Mouse (Mus musculus): ENCODE data around the gene Gstt1.
"Not testable (repeated sequence)": the region's sequence is repeated elsewhere in the genome, so short reads cannot be mapped to it uniquely, and the experiment has no call there.

The Gstt1 gene

GRCm38 (mm10) chr10:75798176-75798696 lies at the start of gene Gstt1:
Gene Gstt1 (minus strand): TSS chr10:75798584.
- no peak for DNase-seq (ENCODE audit: low read depth, low spot score)

DNA sequence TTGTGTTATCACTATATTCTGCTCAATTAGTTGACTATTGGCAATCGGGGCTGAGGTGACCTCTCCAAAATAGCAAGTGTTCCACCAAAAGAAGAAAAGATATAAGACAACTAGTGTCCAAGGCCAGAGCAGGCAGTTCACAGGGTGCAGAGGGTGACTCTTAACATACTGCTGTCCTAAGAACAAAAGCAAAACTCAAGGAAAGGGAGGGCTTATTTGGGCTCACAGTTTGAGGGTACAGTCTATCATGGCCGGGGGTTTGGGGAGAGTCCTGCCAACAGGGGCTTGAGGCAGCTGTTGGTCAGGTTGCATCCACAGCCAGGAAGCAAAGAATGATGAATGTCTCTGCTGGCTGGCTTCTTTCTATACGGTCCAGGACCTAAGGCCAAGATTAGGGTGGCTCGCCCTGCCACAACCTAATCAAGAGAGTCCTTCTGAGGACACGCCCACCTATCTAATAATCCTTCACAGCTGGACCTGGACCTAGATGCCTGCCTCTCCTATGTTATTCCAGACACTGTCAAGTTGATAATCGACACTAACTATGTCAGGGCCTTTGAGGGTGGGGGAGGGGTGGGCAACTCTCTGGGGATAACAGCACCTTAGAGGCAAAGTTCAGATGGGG lies 47.0 kb upstream of the Gstt1 start:
- DNase-seq (ENCODE audit: low read depth, low spot score) = no peak

- DNase-seq (ENCODE audit: low read depth, low spot score) = no peak
Measured at GRCm38 (mm10) chr10:75844800-75845199, 46.4 kb upstream of the Gstt1 start.

DNA sequence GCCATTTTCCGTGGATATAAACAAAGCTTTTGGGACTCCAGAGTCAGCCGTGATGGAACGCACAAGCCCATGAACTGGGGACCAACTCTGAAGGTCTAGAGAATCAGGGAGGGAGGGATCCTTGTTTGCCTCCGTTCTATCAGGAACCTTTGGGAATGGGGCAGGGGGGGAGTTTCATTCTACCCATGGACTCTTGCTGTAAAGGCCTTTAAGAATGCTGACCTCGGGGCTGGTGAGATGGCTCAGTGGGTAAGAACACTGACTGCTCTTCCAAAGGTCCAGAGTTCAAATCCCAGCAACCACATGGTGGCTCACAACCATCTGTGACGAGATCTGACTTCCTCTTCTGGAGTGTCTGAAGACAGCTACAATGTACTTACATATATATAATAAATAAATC lies 45.5 kb upstream of the Gstt1 start:
- not testable (repeated sequence) for DNase-seq (ENCODE audit: low read depth, low spot score)

DNA sequence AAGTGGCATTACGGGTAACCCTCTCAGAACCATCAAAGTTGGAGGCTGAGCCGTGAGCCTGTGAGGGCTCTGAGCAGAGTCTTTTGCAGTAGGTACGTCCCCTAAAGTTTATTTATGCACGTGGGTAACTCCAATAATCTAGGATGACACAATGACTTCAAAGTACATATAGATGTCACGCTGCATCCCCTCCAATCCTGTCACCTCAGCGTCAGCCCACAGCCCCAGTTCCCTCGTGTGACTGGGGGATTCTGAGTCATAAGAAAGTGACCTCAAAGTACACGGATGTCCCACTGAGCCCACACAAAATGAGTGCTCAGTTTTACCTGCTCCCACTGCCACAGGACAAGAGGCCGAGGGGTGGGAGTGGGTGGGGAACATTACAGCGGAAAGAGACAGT lies 40.7 kb upstream of the Gstt1 start:
- no peak for DNase-seq (ENCODE audit: low read depth, low spot score)

DNA sequence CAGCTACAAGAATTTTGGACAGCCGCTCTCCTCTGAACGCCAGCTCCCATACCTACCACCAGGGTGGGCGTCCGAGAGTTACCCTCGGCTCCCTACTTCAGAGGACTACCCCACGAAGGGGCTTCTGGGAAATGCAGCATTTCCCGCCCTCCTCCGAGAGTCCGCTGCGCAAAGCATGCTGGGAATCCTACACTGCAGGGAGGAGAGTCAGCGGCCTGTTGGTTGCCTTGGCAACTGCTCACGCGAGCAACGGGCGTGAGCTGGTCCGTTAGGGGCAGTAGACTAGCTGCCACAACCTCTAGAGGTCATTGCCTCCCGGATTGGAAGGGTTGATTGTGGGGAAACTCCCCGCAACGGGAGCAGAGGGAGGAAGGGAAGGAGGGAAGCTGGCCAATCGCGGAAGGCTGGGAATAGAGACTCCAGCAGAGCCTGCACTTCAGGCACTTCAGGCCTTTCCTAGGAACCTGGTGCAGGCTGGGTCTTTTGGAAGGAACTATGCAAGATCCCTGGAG lies 38.9 kb upstream of the Gstt1 start, which contains the start of gene Gstt2:
Gene Gstt2, minus strand, starts transcription at position 177 of the 512 bp plus-strand sequence.
- peak; percentile 98 for DNase-seq (ENCODE audit: low read depth, low spot score)

GRCm38 (mm10) chr10:75835761-75836531 lies 37.6 kb upstream of the Gstt1 start:
- DNase-seq (ENCODE audit: low read depth, low spot score) = no peak

DNA sequence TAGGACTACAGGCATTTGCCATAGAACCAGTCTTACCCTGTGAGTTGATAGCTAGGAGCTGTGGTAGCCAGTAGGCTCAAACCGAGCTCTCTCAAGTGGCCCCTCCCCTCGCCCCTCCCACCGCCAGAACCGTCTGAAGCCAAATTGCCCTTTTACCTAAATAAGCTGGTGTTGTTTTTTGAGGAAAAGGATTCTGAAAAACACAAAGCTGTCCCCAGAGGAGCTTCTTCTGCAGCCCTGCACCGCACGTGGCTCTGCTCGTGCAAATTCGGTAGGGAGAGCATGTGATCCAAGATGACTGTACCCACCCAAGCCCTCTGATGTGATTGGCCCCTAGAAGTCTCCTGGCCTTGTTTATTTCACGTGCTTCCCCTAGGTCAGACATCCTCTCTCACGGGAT lies 36.9 kb upstream of the Gstt1 start:
- peak; percentile 43 for DNase-seq (ENCODE audit: low read depth, low spot score)

GRCm38 (mm10) chr10:75834721-75835120 lies 36.3 kb upstream of the Gstt1 start:
- DNase-seq (ENCODE audit: low read depth, low spot score) = no peak

GRCm38 (mm10) chr10:75834250-75834649 lies 35.9 kb upstream of the Gstt1 start:
- DNase-seq (ENCODE audit: low read depth, low spot score) = peak; percentile 63

DNA sequence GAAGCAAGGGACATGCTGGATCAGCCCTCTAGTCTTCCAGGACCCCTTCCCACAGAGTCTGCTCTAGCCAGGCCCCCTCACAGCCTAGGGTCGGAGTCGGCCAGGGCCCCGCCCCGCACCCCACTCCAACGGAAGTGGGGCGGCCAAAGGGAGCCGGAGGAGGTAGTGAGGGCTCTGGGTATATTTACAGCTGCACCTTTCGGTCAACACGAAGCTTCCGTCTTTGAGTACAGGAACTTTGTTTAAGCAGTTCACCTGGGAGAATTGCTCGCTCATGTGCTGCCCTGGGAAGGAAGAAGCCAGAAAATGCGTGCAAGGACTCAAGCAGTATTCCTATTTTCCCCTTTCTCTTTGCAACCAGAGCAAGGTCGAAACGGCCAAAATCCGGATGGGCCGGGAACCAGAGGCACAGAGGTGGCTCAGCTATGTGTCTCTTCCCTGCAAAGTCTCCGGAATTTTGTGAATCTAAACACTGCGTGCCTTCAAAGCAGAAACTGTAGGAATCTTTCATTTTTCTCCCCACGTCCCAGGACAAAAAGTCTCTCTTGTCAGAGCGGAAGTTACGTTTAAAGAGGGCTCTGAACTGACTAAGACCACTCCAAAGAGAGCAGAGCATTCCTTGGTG lies 35.2 kb upstream of the Gstt1 start:
- DNase-seq (ENCODE audit: low read depth, low spot score) = no peak

GRCm38 (mm10) chr10:75832272-75832895 lies 34.0 kb upstream of the Gstt1 start:
- peak; percentile 25 for DNase-seq (ENCODE audit: low read depth, low spot score)

- DNase-seq (ENCODE audit: low read depth, low spot score) = no peak
Measured at GRCm38 (mm10) chr10:75830275-75830670, 31.9 kb upstream of the Gstt1 start.

- no peak for DNase-seq (ENCODE audit: low read depth, low spot score)
Measured at GRCm38 (mm10) chr10:75829529-75830274, 31.3 kb upstream of the Gstt1 start.

- DNase-seq (ENCODE audit: low read depth, low spot score) = no peak
Measured at GRCm38 (mm10) chr10:75828500-75828931, 30.1 kb upstream of the Gstt1 start.

- DNase-seq (ENCODE audit: low read depth, low spot score) = no peak
Measured at GRCm38 (mm10) chr10:75827668-75828360, 29.4 kb upstream of the Gstt1 start.

- no peak for DNase-seq (ENCODE audit: low read depth, low spot score)
Measured at GRCm38 (mm10) chr10:75824530-75824929, 26.1 kb upstream of the Gstt1 start.

GRCm38 (mm10) chr10:75823782-75824181 lies 25.4 kb upstream of the Gstt1 start:
- no peak for DNase-seq (ENCODE audit: low read depth, low spot score)

DNA sequence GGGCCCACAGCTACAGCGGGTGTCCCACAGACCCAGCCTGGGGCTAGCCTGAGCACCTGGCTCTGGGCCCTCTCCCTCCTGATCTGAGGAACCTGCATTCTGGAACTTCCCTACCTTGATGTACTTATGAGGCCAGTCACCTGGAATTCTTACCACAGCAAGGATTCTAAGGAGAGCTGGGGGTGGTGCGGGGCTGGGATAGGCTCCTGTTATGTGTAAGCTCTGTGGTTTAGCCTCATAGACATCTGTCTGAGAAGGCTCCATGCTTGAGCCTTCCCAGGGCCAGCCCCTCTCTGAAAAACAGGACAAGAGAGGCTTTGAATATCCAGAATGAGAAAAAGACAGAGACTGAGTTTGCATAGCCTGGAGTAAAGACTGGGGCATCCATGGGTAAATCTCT lies 24.1 kb upstream of the Gstt1 start, which contains the start of gene Gstt4:
Gene Gstt4, minus strand, starts transcription at position 101 of the 400 bp plus-strand sequence.
- DNase-seq (ENCODE audit: low read depth, low spot score) = no peak

GRCm38 (mm10) chr10:75819882-75820281 lies 21.5 kb upstream of the Gstt1 start:
- DNase-seq (ENCODE audit: low read depth, low spot score) = no peak

Measured in forelimb bud, embryonic 11.5 days (tissue).